Mouse (Mus musculus) hindbrain, embryonic 14.5 days (tissue): ENCODE data around the gene Asb1. TPM values are rescaled to one million over a fixed set of nuclear protein-coding genes. Genes with fewer than 3 reads are reported as not detected.

Source experiments
- polyA plus RNA-seq: library from polyadenylated mRNA; unstranded; fragments of >200 nt; fragmentation: Nextera tagmentation; extraction: Ambion mirVana; gene quantifications from 2 replicates; pipeline ENCODE4 v1.2.1, GENCODE M21; 2014

Asb1 gene
- polyA plus RNA-seq, 1 experiment from 2014 or later = 15.7 TPM

Other genes with a start within 250 kb of the Asb1 start
- gene Scly, start 242.2 kb upstream of the Asb1 start, polyA plus RNA-seq = 9.7 and 10.5 TPM in 2 replicates
- 0.17 and 0.18 TPM in 2 replicates for gene Espnl, start 218.5 kb upstream of the Asb1 start, polyA plus RNA-seq
- 0.25 and 0.37 TPM in 2 replicates for gene Klhl30, start 189.5 kb upstream of the Asb1 start, polyA plus RNA-seq
- gene Erfe, start 174.1 kb upstream of the Asb1 start, polyA plus RNA-seq = 0.66 TPM in 1 of 2 replicates, not detected in the other
- gene Ilkap, start 141.7 kb upstream of the Asb1 start, polyA plus RNA-seq = 132 and 143 TPM in 2 replicates
- 125 and 129 TPM in 2 replicates for gene Hes6, start 126.5 kb upstream of the Asb1 start, polyA plus RNA-seq
- 3.5 and 5.2 TPM in 2 replicates for gene Per2, start 81.2 kb upstream of the Asb1 start, polyA plus RNA-seq
- gene Traf3ip1, start 45.9 kb upstream of the Asb1 start, polyA plus RNA-seq = 6.5 and 7.6 TPM in 2 replicates